Mouse (Mus musculus) intestine, embryonic 16.5 days (tissue): ENCODE measurements around the gene Itgb3. TPM values are rescaled to one million over a fixed set of nuclear protein-coding genes. Genes with fewer than 3 reads are reported as not detected.

ENCODE experiments used
- ATAC-seq: fragments of 200-750 bp; cut with Nextera tagmentation; 2 replicates; pipeline ENCODE4 v1.8.0; 2017; ENCODE audit warnings: moderate TSS enrichment, moderate library complexity
- H3K27ac ChIP-seq: fragments of 300-500 bp; sonication (generic); 2 replicates; pipeline ENCODE4 v1.5.1; 2014; ENCODE audit warnings: mild to moderate bottlenecking, low read length
- H3K27me3 ChIP-seq: fragments of 300-500 bp; sonication (generic); replicated peaks from 2 replicates; pipeline ENCODE4 v1.6.1; 2014; ENCODE audit warnings: low read length, control low read depth, mixed read lengths; ENCODE audit not compliant: control insufficient read depth, insufficient read depth
- H3K36me3 ChIP-seq: fragments of 300-500 bp; sonication (generic); 2 replicates; pipeline ENCODE4 v1.6.1; 2014; ENCODE audit warnings: low read length, control low read depth; ENCODE audit not compliant: control insufficient read depth, insufficient read depth
- H3K4me1 ChIP-seq: fragments of 300-500 bp; sonication (generic); 2 replicates; pipeline ENCODE4 v1.6.1; 2014; ENCODE audit warnings: low read length, control low read depth, mixed read lengths; ENCODE audit not compliant: control insufficient read depth, insufficient read depth
- H3K4me2 ChIP-seq: fragments of 300-500 bp; sonication (generic); 2 replicates; pipeline ENCODE4 v1.6.1; 2014; ENCODE audit warnings: low read depth, low read length, control low read depth
- H3K4me3 ChIP-seq: fragments of 300-500 bp; sonication (generic); 2 replicates; pipeline ENCODE4 v1.5.1; 2014; ENCODE audit warnings: mild to moderate bottlenecking, low read length
- H3K9ac ChIP-seq: fragments of 300-500 bp; sonication (generic); 2 replicates; pipeline ENCODE4 v1.6.1; 2014; ENCODE audit warnings: low read depth, low read length
- H3K9me3 ChIP-seq: fragments of 300-500 bp; sonication (generic); 2 replicates; pipeline ENCODE4 v1.6.1; 2016; ENCODE audit warnings: low read length, control low read depth; ENCODE audit not compliant: control insufficient read depth
- WGBS: fragments of 180-500 bp; shearing (Covaris S2); extraction: QIAGEN DNeasy Blood & Tissue Kit; methylation state at CpG from one replicate; pipeline ENCODE4 v1.1.7; 2014; 5-methylcytosine and 5-hydroxymethylcytosine counted together
- polyA plus RNA-seq: library from polyadenylated mRNA; unstranded; fragments of >200 nt; fragmentation: Nextera tagmentation; extraction: Ambion mirVana; gene quantifications from 2 replicates; pipeline ENCODE4 v1.2.1, GENCODE M21; 2015

Itgb3 gene
- 4.9 and 5.5 TPM in 2 replicates for polyA plus RNA-seq

DNA sequence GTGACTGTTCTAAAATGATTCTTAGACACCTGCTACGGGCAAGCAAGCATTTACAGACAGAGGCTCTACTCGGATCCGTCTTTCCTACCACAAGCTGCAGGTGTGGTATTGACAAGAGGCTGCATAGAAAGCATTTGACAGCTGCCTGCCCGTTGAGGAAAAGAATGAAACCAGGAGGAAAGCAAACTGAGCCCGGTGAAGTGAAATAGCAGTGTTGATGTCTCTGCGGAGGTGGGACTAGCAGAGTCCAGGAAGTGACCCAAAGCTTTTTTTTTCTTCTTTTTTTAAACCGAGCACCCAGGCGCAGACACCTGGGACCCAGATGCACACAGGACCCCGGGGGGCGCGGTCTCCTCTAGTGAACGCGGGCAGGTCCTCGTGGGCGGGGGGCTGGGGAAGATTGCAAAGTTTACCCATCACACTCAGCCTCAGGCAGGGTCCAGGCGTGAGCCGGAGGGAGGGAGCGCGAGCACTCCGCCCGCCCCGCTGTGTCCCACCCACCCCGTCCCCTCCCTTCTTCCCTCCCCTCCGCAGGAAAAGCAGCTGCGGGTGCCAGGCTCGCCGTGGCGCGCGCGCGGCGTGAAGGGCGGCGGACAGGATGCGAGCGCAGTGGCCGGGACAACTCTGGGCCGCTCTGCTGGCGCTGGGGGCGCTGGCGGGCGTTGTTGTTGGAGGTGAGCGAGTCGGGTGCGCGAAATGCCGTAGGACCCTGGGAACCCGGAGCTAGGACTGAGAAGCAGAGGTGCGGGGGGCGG lies at the start of gene Itgb3:
Gene Itgb3 (plus strand): TSS at position 510 of the 755 bp plus-strand sequence.
- peak within 1 kb of the TSS; percentile 94 for H3K4me2 ChIP-seq
- no peaks in the 10 kb centered on the region for H3K9me3 ChIP-seq
- H3K27me3 ChIP-seq, result no peaks in the 10 kb centered on the region
- ATAC-seq, result peak; percentile 88
- under 1% methylated on average over 47 of the region's 51 CpGs for WGBS
- H3K27ac ChIP-seq, result peak within 1 kb of the TSS; percentile 28; the same call in 1 of the 2 replicates
- peaks cover 5% of the 10 kb centered on the region for H3K4me1 ChIP-seq
- peak within 1 kb of the TSS; percentile 65 for H3K4me3 ChIP-seq
- no peaks in the 10 kb centered on the region for H3K36me3 ChIP-seq
- peak within 1 kb of the TSS; percentile 71 for H3K9ac ChIP-seq

DNA sequence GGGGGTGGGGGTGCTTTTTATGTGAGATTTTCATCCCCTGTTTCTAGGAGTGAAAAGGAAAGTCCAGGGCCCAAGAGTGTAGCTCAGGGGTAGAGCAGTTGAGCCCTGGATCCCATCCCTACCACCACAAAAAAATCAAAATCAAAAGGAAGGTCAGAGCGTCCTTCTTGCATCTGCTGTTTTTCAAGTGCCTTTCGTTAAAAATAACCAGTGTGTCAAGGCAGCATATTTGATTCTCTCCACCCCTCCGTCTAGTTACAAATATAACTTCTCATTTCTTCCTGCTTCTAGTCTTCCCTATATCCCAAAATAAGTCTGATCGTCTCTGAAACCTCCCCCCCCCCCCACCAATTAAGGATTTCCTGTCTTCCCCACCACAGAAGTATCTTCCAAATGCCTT lies 49.7 kb upstream of the Itgb3 start:
- no peak for ATAC-seq

DNA sequence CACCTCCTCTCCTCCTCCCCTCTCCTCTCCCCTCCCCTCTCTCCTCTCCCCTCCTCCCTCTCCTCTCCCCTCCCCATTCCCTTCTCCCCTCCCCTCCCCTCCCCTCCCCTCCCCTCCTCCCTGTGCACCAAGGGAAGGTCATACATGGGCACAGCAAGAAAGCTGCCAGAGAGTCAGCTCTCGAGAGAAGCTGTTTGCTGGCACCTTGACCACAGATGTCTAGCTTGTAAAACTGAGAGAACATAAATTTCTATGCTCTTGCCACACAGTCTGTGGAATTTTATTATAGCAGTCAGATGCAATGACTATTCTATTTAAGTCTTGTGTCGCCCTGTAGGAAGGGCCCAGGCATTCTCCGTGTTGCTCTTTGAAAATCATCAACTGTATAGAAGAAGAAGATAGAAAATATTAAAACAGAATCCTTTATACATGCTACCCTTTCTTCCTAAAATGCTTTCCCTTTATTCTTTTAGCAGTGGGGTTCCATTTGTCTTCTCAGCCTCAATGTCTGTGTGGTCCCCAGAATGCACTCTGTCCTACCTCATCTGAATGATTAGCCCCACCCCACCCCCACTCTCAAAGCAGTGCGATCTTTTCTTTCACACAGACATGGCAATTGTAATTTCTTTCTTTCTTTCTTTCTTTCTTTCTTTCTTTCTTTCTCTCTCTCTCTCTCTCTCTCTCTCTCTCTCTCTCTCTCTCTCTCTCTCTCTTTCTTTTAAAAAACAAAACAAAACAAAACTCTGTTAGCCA lies 49.0 kb upstream of the Itgb3 start:
- no peak overlapping the region for H3K4me3 ChIP-seq
- H3K4me2 ChIP-seq, result no peak overlapping the region
- no peaks in the 10 kb centered on the region for H3K4me1 ChIP-seq
- no peaks in the 10 kb centered on the region for H3K27me3 ChIP-seq
- no peak overlapping the region for H3K27ac ChIP-seq
- H3K9me3 ChIP-seq, result no peaks in the 10 kb centered on the region
- 53% methylated on average over 4 of the region's 4 CpGs for WGBS
- H3K9ac ChIP-seq, result no peak overlapping the region
- no peak for ATAC-seq
- H3K36me3 ChIP-seq, result no peaks in the 10 kb centered on the region

More for the DNA sequence above, 49.7 kb upstream of the Itgb3 start:
- Histone ChIP-seq H3K4me3 (no peak overlapping the region), H3K27ac (no peak overlapping the region), H3K4me1 (no peaks in the 10 kb centered on the region), H3K27me3 (no peaks in the 10 kb centered on the region), H3K9ac (no peak overlapping the region), H3K9me3 (no peaks in the 10 kb centered on the region), H3K4me2 (no peak overlapping the region), H3K36me3 (no peaks in the 10 kb centered on the region)
- WGBS, result 70% methylated on average over 4 of the region's 4 CpGs

DNA sequence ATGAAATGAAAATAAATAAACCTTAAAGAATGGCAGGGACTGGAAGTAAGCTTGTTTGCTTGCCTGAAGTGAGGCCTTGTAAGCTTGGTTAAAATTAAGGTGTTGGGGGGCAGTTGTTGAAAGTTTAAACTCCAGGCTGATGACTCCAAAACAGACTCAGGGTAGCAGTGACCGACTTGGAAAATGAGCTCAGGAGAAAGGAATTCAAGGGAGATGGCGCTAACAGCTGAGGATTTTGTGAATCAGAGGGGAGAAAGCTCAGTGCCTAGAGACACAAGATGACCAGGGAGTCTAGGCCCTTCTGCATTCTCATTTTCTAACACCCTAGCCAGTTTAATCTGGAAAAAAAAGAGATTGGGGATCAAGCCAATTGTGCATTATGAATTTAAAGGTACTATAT lies 46.8 kb upstream of the Itgb3 start:
- Histone ChIP-seq H3K27ac (no peak overlapping the region), H3K9ac (no peak overlapping the region), H3K4me2 (no peak overlapping the region), H3K4me1 (no peaks in the 10 kb centered on the region), H3K9me3 (no peaks in the 10 kb centered on the region), H3K36me3 (no peaks in the 10 kb centered on the region), H3K4me3 (no peak overlapping the region), H3K27me3 (no peaks in the 10 kb centered on the region)
- ATAC-seq, result no peak
- 36% methylated on average over 2 of the region's 2 CpGs for WGBS

DNA sequence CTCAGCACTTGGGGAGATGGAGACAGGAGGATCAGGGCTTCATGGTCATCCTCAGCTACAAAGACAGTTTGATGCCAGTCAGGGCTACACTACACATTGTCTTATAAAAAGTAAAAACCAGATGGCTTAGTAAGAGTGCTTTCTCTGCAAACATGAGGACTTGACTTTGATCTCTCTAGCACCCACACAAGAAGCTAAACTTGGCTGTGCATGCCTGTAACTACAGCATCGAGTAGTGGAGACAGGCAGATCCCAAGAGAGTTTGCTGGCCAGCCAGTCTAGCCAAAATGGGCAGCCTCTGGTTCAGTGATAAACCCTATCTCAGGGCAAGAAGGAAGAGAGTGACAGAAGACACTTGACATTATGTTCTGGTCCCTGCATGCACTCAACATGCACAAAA lies 44.3 kb upstream of the Itgb3 start:
- Histone ChIP-seq H3K36me3 (no peaks in the 10 kb centered on the region), H3K27me3 (no peaks in the 10 kb centered on the region), H3K4me2 (no peak overlapping the region), H3K27ac (no peak overlapping the region), H3K9ac (no peak overlapping the region), H3K4me3 (no peak overlapping the region), H3K9me3 (no peaks in the 10 kb centered on the region), H3K4me1 (no peaks in the 10 kb centered on the region)
- no peak for ATAC-seq
- 72% methylated on average over 1 of the region's 1 CpGs for whole genome bisulfite sequencing

DNA sequence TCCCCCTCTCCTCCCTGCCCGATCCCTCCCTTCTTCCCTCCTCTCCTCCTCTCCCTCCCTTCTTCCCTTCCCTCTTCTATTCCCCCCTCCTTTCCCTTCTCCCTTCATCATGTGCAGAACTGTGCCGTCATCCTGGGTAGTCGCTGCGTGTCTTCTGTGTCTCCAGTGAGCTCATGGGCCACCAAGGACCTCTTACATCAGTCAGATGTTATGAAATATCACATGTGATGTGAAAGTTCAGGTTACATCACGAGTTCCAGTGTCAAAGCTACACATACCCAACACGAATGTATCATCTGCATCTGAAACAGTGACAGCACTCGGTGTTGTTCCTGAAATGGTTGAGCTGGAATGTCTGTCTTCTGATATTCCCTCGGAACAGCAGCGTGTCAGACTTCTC lies 42.6 kb upstream of the Itgb3 start:
- 76% methylated on average over 9 of the region's 9 CpGs for WGBS
- Histone ChIP-seq H3K9me3 (0 out of 2 replicates have a peak, but pooled peaks cover 3% of the 10 kb centered on the region), H3K4me3 (no peak overlapping the region), H3K36me3 (no peaks in the 10 kb centered on the region), H3K4me2 (no peak overlapping the region), H3K9ac (no peak overlapping the region), H3K4me1 (no peaks in the 10 kb centered on the region), H3K27ac (no peak overlapping the region), H3K27me3 (no peaks in the 10 kb centered on the region)
- ATAC-seq, result no peak

DNA sequence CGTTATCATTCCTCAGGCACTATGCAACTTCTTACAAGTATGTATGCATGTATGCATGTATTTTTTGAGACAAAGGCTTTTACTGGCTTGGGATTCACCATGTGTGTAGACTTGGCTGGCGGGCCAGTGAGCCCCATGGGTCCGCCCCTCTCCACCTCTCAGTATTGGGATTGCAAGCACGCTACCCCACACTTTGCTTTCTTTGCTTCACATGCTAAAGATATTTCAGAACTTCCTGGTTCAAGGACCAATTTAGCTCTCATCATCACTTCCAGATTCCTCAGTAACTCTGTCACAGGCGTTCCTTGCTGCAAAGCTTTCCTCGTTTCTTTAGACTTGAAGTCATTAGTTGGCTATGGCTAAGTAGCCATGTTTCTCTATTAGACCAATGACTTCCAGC lies 41.7 kb upstream of the Itgb3 start:
- 86% methylated on average over 6 of the region's 6 CpGs for WGBS
- H3K4me3 ChIP-seq, result no peak overlapping the region
- H3K27me3 ChIP-seq, result no peaks in the 10 kb centered on the region
- no peak for ATAC-seq
- no peaks in the 10 kb centered on the region for H3K36me3 ChIP-seq
- H3K27ac ChIP-seq, result no peak overlapping the region
- H3K9me3 ChIP-seq, result 0 out of 2 replicates have a peak, but pooled peaks cover 3% of the 10 kb centered on the region
- no peak overlapping the region for H3K9ac ChIP-seq
- H3K4me2 ChIP-seq, result no peak overlapping the region
- H3K4me1 ChIP-seq, result no peaks in the 10 kb centered on the region

DNA sequence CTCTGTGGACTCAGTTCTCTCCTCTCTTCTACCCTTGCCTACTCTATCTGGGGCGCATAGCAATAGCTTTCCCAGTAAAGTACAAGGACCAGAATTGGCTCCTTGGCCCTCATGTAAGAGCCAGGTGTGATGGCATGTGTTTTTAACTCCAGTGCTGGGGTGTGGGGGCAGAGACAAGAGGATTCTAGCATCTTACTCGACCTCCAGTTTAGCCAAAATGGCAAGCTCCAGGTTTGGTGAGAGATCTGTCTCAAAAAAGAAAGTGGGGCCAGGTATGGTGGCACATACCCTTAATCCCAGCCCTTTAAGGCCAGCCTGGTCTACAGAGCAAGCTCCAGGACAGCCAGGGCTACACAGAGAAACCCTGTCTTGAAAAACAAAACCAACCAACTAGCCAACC lies 41.0 kb upstream of the Itgb3 start:
- H3K36me3 ChIP-seq, result no peaks in the 10 kb centered on the region
- H3K4me3 ChIP-seq, result no peak overlapping the region
- no peaks in the 10 kb centered on the region for H3K27me3 ChIP-seq
- 73% methylated on average over 2 of the region's 2 CpGs for WGBS
- no peak overlapping the region for H3K9ac ChIP-seq
- H3K27ac ChIP-seq, result no peak overlapping the region
- H3K4me1 ChIP-seq, result no peaks in the 10 kb centered on the region
- H3K4me2 ChIP-seq, result no peak overlapping the region
- 0 out of 2 replicates have a peak, but pooled peaks cover 3% of the 10 kb centered on the region for H3K9me3 ChIP-seq
- ATAC-seq, result no peak

DNA sequence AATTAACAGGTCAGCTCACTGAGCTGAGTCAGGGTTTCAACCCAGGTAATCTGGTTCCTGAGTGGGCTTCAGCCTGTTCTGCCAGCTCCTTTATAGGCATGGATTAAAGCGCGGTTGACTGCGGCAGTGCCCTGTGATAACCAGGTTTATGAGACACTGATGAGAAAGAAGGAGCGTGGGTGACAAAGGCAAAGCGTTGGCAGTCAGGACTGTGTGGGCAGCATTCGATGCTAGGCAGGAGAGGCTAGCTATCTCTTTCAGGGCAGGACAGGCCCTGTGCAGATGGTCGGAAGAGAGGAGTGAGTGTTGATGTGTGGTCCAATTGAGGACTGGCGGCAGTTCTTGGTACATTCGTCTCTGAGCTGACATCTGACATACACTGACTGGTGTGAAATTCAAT lies 40.1 kb upstream of the Itgb3 start:
- Histone ChIP-seq H3K4me1 (no peaks in the 10 kb centered on the region), H3K27ac (no peak overlapping the region), H3K4me3 (no peak overlapping the region), H3K9me3 (0 out of 2 replicates have a peak, but pooled peaks cover 3% of the 10 kb centered on the region), H3K27me3 (no peaks in the 10 kb centered on the region), H3K4me2 (no peak overlapping the region), H3K36me3 (no peaks in the 10 kb centered on the region), H3K9ac (no peak overlapping the region)
- no peak for ATAC-seq
- 79% methylated on average over 9 of the region's 9 CpGs for whole genome bisulfite sequencing
